Mouse (Mus musculus) liver, embryonic 12.5 days (tissue): ENCODE results near the gene Il16. TPM values are rescaled to one million over a fixed set of nuclear protein-coding genes. Genes with fewer than 3 reads are reported as not detected.

Experiments used
- ATAC-seq: fragments of 200-750 bp; cut with Nextera tagmentation; 2 replicates; pipeline ENCODE4 v1.8.0; 2017; ENCODE audit warnings: moderate number of reproducible peaks, mild to moderate bottlenecking, moderate library complexity
- H3K27ac ChIP-seq: fragments of 300-500 bp; sonication (generic); 2 replicates; pipeline ENCODE4 v1.5.1; 2016; ENCODE audit warnings: mild to moderate bottlenecking
- H3K27me3 ChIP-seq: fragments of 300-500 bp; sonication (generic); replicated peaks from 2 replicates; pipeline ENCODE4 v1.6.1; 2016; ENCODE audit warnings: mild to moderate bottlenecking, moderate library complexity
- H3K36me3 ChIP-seq: fragments of 300-500 bp; sonication (generic); 2 replicates; pipeline ENCODE4 v1.6.1; 2016; ENCODE audit warnings: mild to moderate bottlenecking, moderate library complexity
- H3K4me1 ChIP-seq: fragments of 300-500 bp; sonication (generic); 2 replicates; pipeline ENCODE4 v1.6.1; 2016
- H3K4me2 ChIP-seq: fragments of 300-500 bp; sonication (generic); 2 replicates; pipeline ENCODE4 v1.6.1; 2016; ENCODE audit warnings: mild to moderate bottlenecking, moderate library complexity
- H3K4me3 ChIP-seq: fragments of 300-500 bp; sonication (generic); 2 replicates; pipeline ENCODE4 v1.5.1; 2016; ENCODE audit warnings: mild to moderate bottlenecking, moderate library complexity
- H3K9ac ChIP-seq: fragments of 300-500 bp; sonication (generic); 2 replicates; pipeline ENCODE4 v1.6.1; 2016; ENCODE audit warnings: mild to moderate bottlenecking, moderate library complexity
- H3K9me3 ChIP-seq: fragments of 300-500 bp; sonication (generic); replicated peaks from 2 replicates; pipeline ENCODE4 v1.6.1; 2016; ENCODE audit warnings: mild to moderate bottlenecking, moderate library complexity
- WGBS: fragments of 180-500 bp; shearing (Covaris S2); methylation state at CpG from one replicate; pipeline ENCODE4 v1.1.7; 2016; ENCODE audit not compliant: insufficient replicate concordance; 5-methylcytosine and 5-hydroxymethylcytosine counted together
- polyA plus RNA-seq: library from polyadenylated mRNA; unstranded; fragments of >200 nt; fragmentation: Nextera tagmentation; extraction: Ambion mirVana; gene quantifications from 2 replicates; pipeline ENCODE4 v1.2.1, GENCODE M21; 2016

Gene Il16
- polyA plus RNA-seq, 1 experiment from 2014 or later, result 4.7 TPM

DNA sequence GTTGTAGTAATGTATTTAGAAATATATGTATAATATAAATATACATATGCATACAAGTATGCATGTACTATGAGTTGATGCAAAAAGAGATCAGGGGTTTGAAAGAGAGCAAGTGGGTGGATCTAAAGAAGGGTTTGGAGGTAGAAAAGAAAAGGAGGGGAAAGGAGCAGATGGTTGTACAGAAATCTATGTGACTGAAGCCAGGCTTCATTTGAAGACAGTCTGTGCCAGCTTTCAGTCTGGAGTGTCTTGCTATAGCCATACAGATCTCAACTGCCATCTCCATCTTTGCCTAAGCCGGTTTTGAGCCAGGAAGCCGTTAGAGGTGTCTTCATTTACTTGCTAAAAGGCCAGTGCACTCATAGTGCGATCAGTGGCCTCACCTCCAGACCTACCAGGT, 130.3 kb downstream of the Il16 start:
- no peaks in the 10 kb centered on the region for H3K36me3 ChIP-seq
- WGBS, result 64% methylated on average over 3 of the region's 3 CpGs
- H3K9me3 ChIP-seq, result no peaks in the 10 kb centered on the region
- no peaks in the 10 kb centered on the region for H3K27me3 ChIP-seq
- no peak overlapping the region for H3K4me3 ChIP-seq
- ATAC-seq, result no peak
- H3K9ac ChIP-seq, result no peak overlapping the region
- H3K4me2 ChIP-seq, result no peak overlapping the region
- no peak overlapping the region for H3K27ac ChIP-seq
- no peaks in the 10 kb centered on the region for H3K4me1 ChIP-seq

DNA sequence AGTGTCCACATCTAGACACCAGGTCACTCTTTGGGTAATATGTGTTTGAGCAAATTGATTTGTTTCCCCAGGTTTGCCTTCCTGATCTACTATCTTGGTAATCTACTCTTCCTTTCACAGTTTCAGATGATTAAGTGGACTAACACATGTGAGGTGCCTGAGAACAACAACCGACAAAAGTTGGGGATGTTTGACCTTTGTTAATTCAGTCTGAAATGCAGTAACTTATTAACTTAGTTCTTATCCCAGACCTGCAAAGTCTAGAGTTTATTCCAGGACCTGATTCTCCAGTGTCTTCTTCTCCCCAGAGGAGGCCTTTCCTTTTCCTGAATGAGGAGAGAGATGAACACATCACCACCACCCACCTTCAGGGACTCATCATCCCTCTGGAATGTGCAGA, 133.6 kb downstream of the Il16 start:
- ATAC-seq, result no peak
- WGBS, result 73% methylated on average over 1 of the region's 1 CpGs
- Histone ChIP-seq H3K4me3 (no peak overlapping the region), H3K27ac (no peak overlapping the region), H3K36me3 (no peaks in the 10 kb centered on the region), H3K4me1 (no peaks in the 10 kb centered on the region), H3K9ac (no peak overlapping the region), H3K9me3 (no peaks in the 10 kb centered on the region), H3K27me3 (no peaks in the 10 kb centered on the region), H3K4me2 (no peak overlapping the region)

DNA sequence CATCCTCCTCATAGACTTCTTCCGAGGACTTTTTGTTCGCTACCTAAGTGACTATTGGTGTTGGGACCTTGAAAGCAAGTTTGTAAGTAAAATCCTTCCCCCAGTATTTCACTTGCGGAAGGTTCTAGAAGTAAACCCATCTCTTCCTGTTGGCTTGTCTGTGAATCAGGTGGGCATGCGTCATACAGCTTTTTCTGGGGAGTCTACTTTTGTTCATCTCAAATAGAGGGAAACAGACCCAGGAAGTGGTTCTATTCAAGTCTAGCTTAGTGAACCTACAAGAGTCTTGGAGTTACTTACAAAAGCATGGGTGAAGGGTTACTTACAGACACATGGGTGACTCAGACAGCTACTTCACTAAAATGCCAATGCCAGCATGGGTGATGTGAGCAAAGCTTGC, 135.6 kb downstream of the Il16 start:
- H3K36me3 ChIP-seq, result no peaks in the 10 kb centered on the region
- no peak overlapping the region for H3K4me3 ChIP-seq
- WGBS, result 84% methylated on average over 4 of the region's 4 CpGs
- no peak overlapping the region for H3K27ac ChIP-seq
- ATAC-seq, result no peak
- no peak overlapping the region for H3K4me2 ChIP-seq
- H3K4me1 ChIP-seq, result no peaks in the 10 kb centered on the region
- H3K27me3 ChIP-seq, result no peaks in the 10 kb centered on the region
- H3K9me3 ChIP-seq, result no peaks in the 10 kb centered on the region
- H3K9ac ChIP-seq, result no peak overlapping the region

DNA sequence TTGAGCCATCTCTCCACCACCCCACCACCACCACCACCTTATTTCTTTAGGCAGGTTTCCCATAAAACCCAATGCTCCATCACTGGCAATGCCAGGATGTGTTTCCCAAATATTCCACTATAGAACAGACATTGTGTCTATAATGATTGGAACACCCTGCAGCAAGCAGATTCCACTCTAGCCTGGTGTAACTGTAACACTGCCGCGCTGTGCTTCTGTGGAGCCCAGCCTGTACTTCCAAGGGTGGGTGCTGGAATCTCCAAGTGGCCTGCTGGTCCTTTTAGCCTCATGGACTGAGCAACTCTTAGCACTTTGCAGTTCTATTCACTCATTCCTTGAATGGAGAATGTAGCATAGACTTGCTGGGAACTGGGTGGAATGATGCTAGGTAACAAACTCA, 138.7 kb downstream of the Il16 start:
- H3K4me3 ChIP-seq, result no peak overlapping the region
- no peaks in the 10 kb centered on the region for H3K9me3 ChIP-seq
- no peak for ATAC-seq
- H3K27me3 ChIP-seq, result no peaks in the 10 kb centered on the region
- H3K27ac ChIP-seq, result no peak overlapping the region
- H3K9ac ChIP-seq, result no peak overlapping the region
- H3K4me1 ChIP-seq, result no peaks in the 10 kb centered on the region
- no peaks in the 10 kb centered on the region for H3K36me3 ChIP-seq
- no peak overlapping the region for H3K4me2 ChIP-seq
- WGBS, result 87% methylated on average over 2 of the region's 2 CpGs

DNA sequence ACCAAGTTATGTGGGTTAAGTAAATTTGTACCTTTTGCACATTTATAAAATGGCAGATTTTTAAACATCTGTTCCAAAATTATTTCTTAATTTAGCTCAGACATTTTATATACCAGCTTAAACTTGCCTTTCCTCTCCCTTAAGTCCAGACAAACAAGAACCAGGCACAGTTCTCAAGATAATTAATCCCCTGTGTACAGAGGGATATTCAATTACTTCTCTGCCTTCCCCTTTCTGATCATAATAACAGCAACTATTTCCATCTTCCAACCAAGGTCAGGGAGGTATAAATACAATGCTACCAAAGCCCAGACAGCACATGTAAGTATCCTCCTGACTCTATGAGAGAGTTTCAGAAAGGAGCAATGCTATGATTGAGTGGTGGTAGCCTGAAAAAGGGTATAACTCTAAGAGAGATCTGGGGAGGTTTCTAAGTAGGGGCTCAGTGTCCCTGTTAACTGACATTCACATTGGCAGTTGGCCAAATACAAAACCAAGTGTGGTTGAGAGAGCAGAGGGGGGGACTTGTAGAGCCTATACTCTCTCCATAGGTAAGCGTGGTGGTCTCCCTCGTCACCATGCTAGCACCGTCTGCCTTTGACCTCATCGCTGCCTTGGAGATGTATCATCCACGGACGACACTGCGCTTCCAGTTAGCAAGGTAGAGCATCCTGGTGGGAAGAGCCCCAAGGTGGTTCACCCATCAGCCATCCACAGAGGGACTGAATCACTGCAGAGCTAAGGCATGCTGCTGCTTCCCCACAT, 141.2 kb downstream of the Il16 start:
- Histone ChIP-seq H3K36me3 (no peaks in the 10 kb centered on the region), H3K27ac (no peak overlapping the region), H3K4me1 (peaks cover 6% of the 10 kb centered on the region), H3K27me3 (no peaks in the 10 kb centered on the region), H3K9ac (no peak overlapping the region), H3K9me3 (no peaks in the 10 kb centered on the region), H3K4me2 (no peak overlapping the region), H3K4me3 (no peak overlapping the region)
- 84% methylated on average over 7 of the region's 7 CpGs for WGBS
- ATAC-seq, result no peak

DNA sequence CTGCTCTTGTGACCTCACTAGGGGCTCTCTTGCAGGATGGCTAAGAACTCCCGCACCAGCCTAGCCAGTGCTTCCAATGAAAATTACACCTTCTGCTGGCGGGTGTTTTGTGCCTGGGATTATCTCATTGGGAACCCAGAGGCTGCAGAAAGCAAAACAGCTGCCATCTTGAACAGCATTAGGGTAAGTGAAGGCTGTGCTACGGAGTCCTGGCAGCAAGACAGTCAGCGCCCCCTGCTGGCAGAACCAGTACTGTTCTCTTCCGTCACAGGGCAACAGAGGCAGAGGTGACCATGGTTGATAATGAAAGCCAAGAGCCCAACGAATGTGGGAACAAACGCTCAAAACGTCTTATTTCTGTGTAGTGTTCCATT, 145.6 kb downstream of the Il16 start:
- WGBS, result 38% methylated on average over 8 of the region's 8 CpGs
- no peaks in the 10 kb centered on the region for H3K36me3 ChIP-seq
- no peaks in the 10 kb centered on the region for H3K27me3 ChIP-seq
- H3K9me3 ChIP-seq, result no peaks in the 10 kb centered on the region
- no peak overlapping the region for H3K4me2 ChIP-seq
- H3K9ac ChIP-seq, result no peak overlapping the region
- no peak overlapping the region for H3K27ac ChIP-seq
- no peak overlapping the region for H3K4me3 ChIP-seq
- no peak for ATAC-seq
- H3K4me1 ChIP-seq, result peaks cover 13% of the 10 kb centered on the region

DNA sequence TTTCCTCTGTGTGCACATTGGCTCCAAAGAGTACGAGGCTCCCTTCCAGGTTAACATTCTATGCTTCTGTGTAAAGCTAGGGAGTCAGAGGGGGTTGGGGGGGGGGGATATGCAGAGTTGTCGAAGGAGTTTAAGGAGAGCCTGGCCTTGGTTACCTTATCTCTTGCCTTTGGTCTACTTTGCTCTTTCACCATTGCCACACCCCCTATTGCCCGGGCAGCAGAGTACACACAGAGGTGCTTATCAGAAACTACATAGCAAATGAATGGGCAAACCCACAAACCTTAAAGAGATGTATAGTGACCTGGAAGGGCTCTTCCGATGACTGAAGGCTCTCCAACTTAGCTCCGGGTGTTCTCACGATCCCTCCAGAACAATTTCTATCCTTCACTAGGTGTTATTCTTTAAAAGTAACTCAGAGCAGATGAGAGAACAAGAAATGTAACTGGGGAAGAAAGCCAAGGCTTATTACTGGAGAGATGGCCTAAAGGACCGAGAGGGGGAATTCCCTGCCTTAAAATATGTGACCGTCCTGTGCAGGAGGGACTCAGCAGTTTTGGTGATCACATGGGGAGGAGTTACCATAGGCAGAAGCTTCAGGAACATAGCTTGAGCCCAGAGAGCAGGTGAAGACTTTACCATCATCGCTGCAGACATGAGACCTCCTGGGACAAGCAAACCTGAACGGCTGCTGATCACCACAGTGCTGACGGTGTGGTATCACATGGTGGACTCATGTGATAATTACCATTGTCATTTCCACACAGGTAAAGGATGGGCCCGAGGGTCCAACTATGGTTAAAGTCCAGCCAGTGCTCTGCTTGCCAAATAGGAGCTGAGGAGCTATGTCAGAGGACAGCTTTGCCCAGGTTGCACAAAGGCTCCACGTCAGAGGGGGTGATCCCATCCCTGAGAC, 146.3 kb downstream of the Il16 start:
- no peak overlapping the region for H3K27ac ChIP-seq
- no peak overlapping the region for H3K4me3 ChIP-seq
- no peak for ATAC-seq
- 57% methylated on average over 13 of the region's 13 CpGs for WGBS
- H3K4me2 ChIP-seq, result no peak overlapping the region
- H3K27me3 ChIP-seq, result no peaks in the 10 kb centered on the region
- H3K9ac ChIP-seq, result no peak overlapping the region
- peaks cover 13% of the 10 kb centered on the region for H3K4me1 ChIP-seq
- H3K9me3 ChIP-seq, result no peaks in the 10 kb centered on the region
- no peaks in the 10 kb centered on the region for H3K36me3 ChIP-seq

DNA sequence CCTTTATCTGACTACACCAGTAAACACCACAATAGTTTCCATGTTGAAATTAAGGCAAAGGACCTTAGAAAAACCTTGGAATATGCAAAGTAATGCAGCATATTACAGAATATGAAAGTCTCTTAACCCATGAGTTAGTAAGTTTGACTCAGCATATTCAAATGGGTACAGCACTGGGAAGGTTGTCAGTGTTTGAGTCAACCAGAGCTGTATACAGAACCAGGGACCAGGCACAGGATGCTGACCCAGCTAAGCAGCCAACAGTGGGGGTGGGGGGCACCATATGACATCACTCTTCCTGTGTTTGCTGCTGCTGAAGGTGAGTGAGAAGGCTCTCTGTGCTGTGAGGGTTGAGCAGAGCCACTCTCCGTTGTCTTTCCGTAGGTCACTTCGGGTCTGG, 148.5 kb downstream of the Il16 start:
- WGBS, result 86% methylated on average over 3 of the region's 3 CpGs
- Histone ChIP-seq H3K9ac (no peak overlapping the region), H3K27me3 (no peaks in the 10 kb centered on the region), H3K4me1 (peaks cover 13% of the 10 kb centered on the region), H3K27ac (no peak overlapping the region), H3K4me3 (no peak overlapping the region), H3K9me3 (no peaks in the 10 kb centered on the region), H3K36me3 (no peaks in the 10 kb centered on the region), H3K4me2 (no peak overlapping the region)
- no peak for ATAC-seq

DNA sequence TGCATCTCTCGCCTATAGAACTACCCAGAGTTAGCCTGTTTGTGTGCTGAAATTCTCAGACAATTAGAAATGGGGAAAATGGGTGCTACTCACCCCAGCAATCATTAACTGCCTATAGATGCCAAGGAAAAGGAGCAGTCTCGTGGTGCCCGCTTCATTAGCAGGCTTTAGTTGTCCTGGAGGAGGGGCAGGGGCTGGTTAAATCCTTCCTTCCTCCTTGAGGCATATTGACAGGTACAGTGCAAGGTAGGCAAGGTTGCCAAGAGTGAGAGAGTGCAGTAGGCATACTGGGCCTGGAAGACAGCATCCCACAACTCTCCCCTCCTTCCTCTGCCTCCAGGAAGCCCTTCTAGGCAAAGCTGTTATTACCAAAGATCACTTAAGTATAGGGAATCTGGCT, 151.5 kb downstream of the Il16 start:
- 55% methylated on average over 3 of the region's 3 CpGs for WGBS
- Histone ChIP-seq H3K36me3 (no peaks in the 10 kb centered on the region), H3K4me1 (peaks cover 4% of the 10 kb centered on the region; the same call in 1 of the 2 replicates), H3K27ac (no peak overlapping the region), H3K9ac (no peak overlapping the region), H3K4me2 (no peak overlapping the region), H3K9me3 (no peaks in the 10 kb centered on the region), H3K4me3 (no peak overlapping the region), H3K27me3 (no peaks in the 10 kb centered on the region)
- ATAC-seq, result no peak

Other genes with a start within 250 kb of the Il16 start
- 0.23 and 0.46 TPM in 2 replicates for gene Tmc3, start 160.8 kb downstream of the Il16 start, polyA plus RNA-seq
- 7.6 and 7.9 TPM in 2 replicates for gene Stard5, start 113.8 kb downstream of the Il16 start, polyA plus RNA-seq
- not detected in 2 replicates for gene Cfap161, start 49.2 kb upstream of the Il16 start, polyA plus RNA-seq
- gene Tlnrd1, start 138.6 kb upstream of the Il16 start, polyA plus RNA-seq, result 21.7 and 23.1 TPM in 2 replicates
- 71.4 and 76.5 TPM in 2 replicates for gene Mesd, start 138.7 kb upstream of the Il16 start, polyA plus RNA-seq